Mouse (Mus musculus) forebrain, embryonic 12.5 days (tissue): ENCODE results near the gene Afdn. TPM values are rescaled to one million over a fixed set of nuclear protein-coding genes. Genes with fewer than 3 reads are reported as not detected.

Source experiments
- ATAC-seq: fragments of 200-750 bp; cut with Nextera tagmentation; 2 replicates; pipeline ENCODE4 v1.8.0; 2017; ENCODE audit warnings: moderate TSS enrichment; ENCODE audit not compliant: low FRiP score
- H3K27ac ChIP-seq: fragments of 300-500 bp; sonication (generic); 2 replicates; pipeline ENCODE4 v1.5.1; 2016; ENCODE audit warnings: mild to moderate bottlenecking
- H3K27me3 ChIP-seq: fragments of 300-500 bp; sonication (generic); 2 replicates; pipeline ENCODE4 v1.6.1; 2016; ENCODE audit warnings: mild to moderate bottlenecking
- H3K36me3 ChIP-seq: fragments of 300-500 bp; sonication (generic); replicated peaks from 2 replicates; pipeline ENCODE4 v1.6.1; 2016; ENCODE audit warnings: mild to moderate bottlenecking
- H3K4me1 ChIP-seq: fragments of 300-500 bp; sonication (generic); 2 replicates; pipeline ENCODE4 v1.6.1; 2016
- H3K4me2 ChIP-seq: fragments of 300-500 bp; sonication (generic); 2 replicates; pipeline ENCODE4 v1.6.1; 2016; ENCODE audit warnings: mild to moderate bottlenecking, moderate library complexity
- H3K4me3 ChIP-seq: fragments of 300-500 bp; sonication (generic); replicated peaks from 2 replicates; pipeline ENCODE4 v1.5.1; 2016; ENCODE audit warnings: mild to moderate bottlenecking
- H3K9ac ChIP-seq: fragments of 300-500 bp; sonication (generic); 2 replicates; pipeline ENCODE4 v1.6.1; 2016; ENCODE audit warnings: mild to moderate bottlenecking
- H3K9me3 ChIP-seq: fragments of 300-500 bp; sonication (generic); 2 replicates; pipeline ENCODE4 v1.6.1; 2016
- WGBS: fragments of 180-500 bp; shearing (Covaris S2); methylation state at CpG from one replicate; pipeline ENCODE4 v1.1.7; 2016; 5-methylcytosine and 5-hydroxymethylcytosine counted together
- polyA plus RNA-seq: library from polyadenylated mRNA; unstranded; fragments of >200 nt; fragmentation: Nextera tagmentation; extraction: Ambion mirVana; gene quantifications from 2 replicates; pipeline ENCODE4 v1.2.1, GENCODE M21; 2016

Gene Afdn
- polyA plus RNA-seq, 1 experiment from 2014 or later = 182 TPM

DNA sequence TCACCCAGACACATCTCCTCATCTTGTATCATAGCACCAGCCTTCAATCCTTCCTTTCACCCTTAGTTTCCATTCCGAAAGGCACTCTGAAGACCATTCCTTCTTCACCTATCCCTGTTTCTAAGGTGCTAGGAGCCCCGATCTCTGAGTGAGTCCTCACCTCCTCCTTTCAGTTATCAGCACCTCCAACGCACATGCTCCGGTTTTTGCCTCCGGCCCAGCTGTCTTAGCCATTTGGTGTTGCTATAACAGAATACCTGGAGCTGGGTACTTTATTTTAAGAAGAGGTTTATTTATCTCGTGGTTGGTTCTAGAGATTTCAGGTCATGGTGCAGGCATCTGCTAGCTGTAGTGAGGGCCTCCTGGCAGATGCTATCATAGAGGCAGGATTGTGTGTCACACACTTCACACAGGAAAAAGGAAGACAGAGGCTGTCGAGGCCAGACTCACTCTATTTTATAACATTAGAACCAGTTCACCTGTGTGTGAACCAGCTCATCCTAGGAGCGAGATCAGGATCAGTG is 33.4 kb upstream of the Afdn start:
- no peak for ATAC-seq
- 91% methylated on average over 8 of the region's 8 CpGs for whole genome bisulfite sequencing
- no peaks in the 10 kb centered on the region for H3K36me3 ChIP-seq
- H3K9ac ChIP-seq = no peak overlapping the region
- H3K9me3 ChIP-seq = no peaks in the 10 kb centered on the region
- no peak overlapping the region for H3K4me3 ChIP-seq
- no peak overlapping the region for H3K27ac ChIP-seq
- no peaks in the 10 kb centered on the region for H3K27me3 ChIP-seq
- peaks cover 19% of the 10 kb centered on the region for H3K4me1 ChIP-seq
- no peak overlapping the region for H3K4me2 ChIP-seq

DNA sequence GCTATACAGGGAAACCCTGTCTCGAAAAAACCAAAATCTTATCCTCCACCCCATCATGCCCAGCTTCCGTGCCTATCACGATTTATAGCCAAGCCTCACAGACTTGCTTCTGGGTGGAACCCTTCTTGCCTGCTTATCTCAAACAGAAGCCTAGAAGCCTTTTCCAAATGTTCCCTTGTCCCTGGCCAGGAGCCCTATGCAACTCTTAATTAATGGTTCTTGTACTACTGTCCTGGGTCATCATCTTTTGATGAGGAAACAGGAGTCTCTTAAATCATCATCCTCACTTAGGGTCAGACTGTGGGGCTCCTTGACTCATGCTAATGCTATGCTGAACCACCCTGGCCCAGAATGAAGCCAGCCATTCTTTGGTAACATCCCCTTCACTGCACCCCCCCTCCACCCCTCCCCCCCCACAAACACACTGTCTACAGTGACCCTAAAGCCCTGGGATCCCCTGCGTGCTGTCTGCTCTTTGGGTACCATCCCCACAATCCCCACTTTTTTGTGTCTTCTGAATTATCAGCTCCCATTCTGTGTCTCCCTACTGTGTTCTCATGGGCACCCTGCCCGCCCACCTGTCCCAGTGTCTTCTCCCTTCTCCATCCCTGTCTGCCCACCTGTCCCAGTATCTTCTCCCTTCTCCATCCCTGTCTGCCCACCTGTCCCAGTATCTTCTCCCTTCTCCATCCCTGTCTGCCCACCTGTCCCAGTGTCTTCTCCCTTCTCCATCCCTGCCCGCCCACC is 29.2 kb upstream of the Afdn start:
- Histone ChIP-seq H3K27me3 (no peaks in the 10 kb centered on the region), H3K27ac (no peak overlapping the region), H3K4me1 (no peaks in the 10 kb centered on the region), H3K9ac (no peak overlapping the region), H3K4me2 (no peak overlapping the region), H3K4me3 (no peak overlapping the region), H3K36me3 (no peaks in the 10 kb centered on the region), H3K9me3 (no peaks in the 10 kb centered on the region)
- WGBS = 97% methylated on average over 6 of the region's 6 CpGs
- ATAC-seq = no peak

DNA sequence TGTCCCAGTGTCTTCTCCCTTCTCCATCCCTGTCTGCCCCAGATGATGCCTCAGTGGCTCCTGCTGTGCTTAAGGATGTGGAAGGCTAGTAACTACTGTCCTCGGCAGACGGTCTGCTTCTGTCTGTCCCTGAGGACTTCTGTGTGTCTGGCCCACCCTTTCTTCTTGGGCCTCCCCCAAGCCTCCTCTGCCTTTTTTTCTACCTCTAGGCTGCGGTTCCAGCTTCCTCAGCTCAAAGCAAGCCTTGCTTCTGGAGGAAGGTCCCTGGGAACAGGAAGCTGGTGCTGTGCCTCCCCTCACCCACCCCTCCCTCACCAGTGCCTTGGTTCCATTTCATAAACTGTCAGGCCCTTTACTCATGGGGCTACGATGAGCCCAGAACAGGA is 28.6 kb upstream of the Afdn start:
- Histone ChIP-seq H3K9me3 (no peaks in the 10 kb centered on the region), H3K4me1 (no peaks in the 10 kb centered on the region), H3K27ac (no peak overlapping the region), H3K4me2 (no peak overlapping the region), H3K27me3 (no peaks in the 10 kb centered on the region), H3K4me3 (no peak overlapping the region), H3K36me3 (no peaks in the 10 kb centered on the region), H3K9ac (no peak overlapping the region)
- WGBS = 75% methylated on average over 4 of the region's 4 CpGs
- ATAC-seq = no peak

DNA sequence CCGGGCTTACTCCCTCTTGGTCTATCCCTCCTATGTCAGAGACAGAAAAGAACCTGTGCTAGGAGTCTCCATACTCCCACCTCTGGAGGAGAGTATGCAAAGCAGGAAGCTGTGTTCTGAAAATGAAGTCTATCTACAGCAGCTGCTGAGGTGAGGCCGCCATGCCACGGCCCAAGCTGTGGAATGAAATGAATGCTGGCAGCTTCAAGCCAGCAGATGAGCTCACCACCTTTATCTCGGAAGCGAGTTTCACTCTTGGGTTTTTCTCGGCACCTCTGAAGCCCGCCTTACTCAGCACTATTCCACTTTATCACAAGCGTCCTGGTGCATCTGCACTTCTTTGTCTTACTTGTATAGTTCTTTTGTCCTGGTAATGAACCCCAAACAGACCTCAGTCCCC is 27.7 kb upstream of the Afdn start:
- Histone ChIP-seq H3K9me3 (no peaks in the 10 kb centered on the region), H3K27ac (no peak overlapping the region), H3K9ac (no peak overlapping the region), H3K36me3 (no peaks in the 10 kb centered on the region), H3K4me1 (peaks cover 5% of the 10 kb centered on the region), H3K4me2 (no peak overlapping the region), H3K4me3 (no peak overlapping the region), H3K27me3 (no peaks in the 10 kb centered on the region)
- 58% methylated on average over 8 of the region's 8 CpGs for WGBS
- ATAC-seq = no peak

DNA sequence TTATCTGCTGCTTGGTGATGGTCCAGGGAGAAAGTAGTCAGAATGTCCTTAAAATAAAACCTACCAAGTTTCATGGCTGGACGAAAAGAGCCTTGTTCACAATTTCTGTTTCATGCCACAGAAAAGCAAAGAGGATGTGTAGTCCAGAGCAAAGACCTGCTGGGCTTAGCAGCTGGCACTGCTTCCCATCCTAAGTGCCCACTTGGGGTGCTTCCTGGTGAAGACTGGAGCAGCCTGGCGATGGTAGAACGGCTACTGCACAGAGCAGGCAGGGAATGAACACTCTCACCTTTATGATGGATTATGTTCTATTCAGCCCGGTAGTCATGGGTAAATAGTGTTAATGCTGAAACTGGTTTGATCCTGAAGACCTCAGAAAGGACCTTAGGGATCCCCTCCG is 26.4 kb upstream of the Afdn start:
- no peaks in the 10 kb centered on the region for H3K9me3 ChIP-seq
- H3K36me3 ChIP-seq = no peaks in the 10 kb centered on the region
- no peak for ATAC-seq
- H3K27me3 ChIP-seq = no peaks in the 10 kb centered on the region
- no peak overlapping the region for H3K27ac ChIP-seq
- H3K4me1 ChIP-seq = peaks cover 8% of the 10 kb centered on the region
- H3K4me2 ChIP-seq = no peak overlapping the region
- 92% methylated on average over 5 of the region's 5 CpGs for WGBS
- no peak overlapping the region for H3K9ac ChIP-seq
- no peak overlapping the region for H3K4me3 ChIP-seq

DNA sequence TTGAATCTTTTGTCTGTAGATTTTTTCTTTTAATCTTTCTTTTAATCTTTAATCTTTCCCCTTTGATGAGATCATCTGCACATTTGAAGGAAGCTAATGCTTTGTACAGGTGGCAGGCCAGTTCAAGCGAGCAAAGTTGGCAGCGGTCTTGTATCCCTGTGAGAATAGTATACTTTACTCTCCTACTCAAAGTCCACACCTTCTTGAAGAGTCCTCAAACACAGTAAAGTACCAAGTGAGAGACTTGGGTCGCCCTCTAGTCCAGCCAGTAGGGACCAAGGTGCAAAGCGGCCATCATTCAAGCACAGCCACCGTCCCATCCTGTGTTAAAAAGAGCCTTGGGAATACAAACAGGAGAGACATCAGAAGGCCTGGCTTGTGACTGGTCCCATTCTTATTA is 25.3 kb upstream of the Afdn start:
- WGBS = 82% methylated on average over 5 of the region's 5 CpGs
- H3K9me3 ChIP-seq = no peaks in the 10 kb centered on the region
- ATAC-seq = no peak

DNA sequence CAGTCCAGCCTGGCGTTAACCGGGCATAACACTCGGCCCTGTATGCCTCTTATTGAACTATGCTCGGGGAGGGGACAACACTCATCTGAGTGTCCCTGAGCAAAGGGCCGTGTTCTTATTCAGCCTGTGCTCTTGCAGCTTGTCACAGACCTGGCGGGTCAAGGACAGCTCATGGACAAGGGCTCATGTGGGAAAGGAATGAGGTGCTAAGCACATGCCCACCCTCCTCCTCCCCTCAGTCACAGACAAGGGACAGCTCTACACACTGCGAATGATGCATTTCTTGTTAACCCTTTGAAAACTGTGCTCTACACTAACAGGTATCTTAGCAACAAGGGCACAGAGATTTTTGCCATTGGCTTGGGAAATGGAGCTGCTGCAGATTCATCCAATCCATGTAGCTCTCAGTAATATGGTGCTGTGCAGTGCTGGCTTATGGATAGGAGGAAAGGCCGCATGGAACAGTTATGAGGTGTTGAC is 24.5 kb upstream of the Afdn start:
- Histone ChIP-seq H3K27me3 (no peaks in the 10 kb centered on the region), H3K36me3 (no peaks in the 10 kb centered on the region), H3K9ac (no peak overlapping the region), H3K4me2 (no peak overlapping the region), H3K9me3 (no peaks in the 10 kb centered on the region), H3K4me3 (no peak overlapping the region), H3K27ac (no peak overlapping the region), H3K4me1 (peaks cover 8% of the 10 kb centered on the region)
- WGBS = 72% methylated on average over 8 of the region's 8 CpGs
- ATAC-seq = peak; percentile 48; the same call in 1 of the 2 replicates

More for the DNA sequence above, 25.3 kb upstream of the Afdn start:
- Histone ChIP-seq H3K27me3 (no peaks in the 10 kb centered on the region), H3K4me3 (no peak overlapping the region), H3K4me2 (no peak overlapping the region), H3K36me3 (no peaks in the 10 kb centered on the region), H3K4me1 (peaks cover 8% of the 10 kb centered on the region), H3K9ac (no peak overlapping the region), H3K27ac (no peak overlapping the region)

DNA sequence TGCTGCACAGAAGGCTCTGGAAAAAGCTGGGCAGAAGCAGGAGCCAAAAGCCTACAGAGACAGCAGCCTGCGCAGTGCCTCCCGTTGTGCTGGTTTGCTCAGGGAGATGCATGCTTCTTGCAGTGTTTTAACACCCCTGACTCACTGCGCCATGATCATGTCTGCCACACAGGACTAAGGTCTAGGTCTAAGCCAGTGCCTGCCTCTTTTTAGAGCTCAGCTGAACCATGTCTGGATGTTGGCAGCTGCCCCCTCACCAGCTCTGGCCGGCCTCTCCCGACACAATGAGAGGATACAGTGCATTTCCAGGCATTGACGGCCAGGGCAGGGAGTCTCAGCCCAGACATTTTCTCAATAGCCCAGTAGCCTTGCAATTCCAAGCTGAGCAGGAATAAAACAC is 23.0 kb upstream of the Afdn start:
- no peak for ATAC-seq
- H3K9ac ChIP-seq = no peak overlapping the region
- no peaks in the 10 kb centered on the region for H3K36me3 ChIP-seq
- H3K27ac ChIP-seq = 0 out of 2 replicates have a peak overlapping the region, but pooled peaks have one; percentile 3
- WGBS = 73% methylated on average over 6 of the region's 6 CpGs
- H3K4me2 ChIP-seq = no peak overlapping the region
- no peaks in the 10 kb centered on the region for H3K9me3 ChIP-seq
- H3K27me3 ChIP-seq = no peaks in the 10 kb centered on the region
- H3K4me1 ChIP-seq = peaks cover 8% of the 10 kb centered on the region
- H3K4me3 ChIP-seq = no peak overlapping the region

DNA sequence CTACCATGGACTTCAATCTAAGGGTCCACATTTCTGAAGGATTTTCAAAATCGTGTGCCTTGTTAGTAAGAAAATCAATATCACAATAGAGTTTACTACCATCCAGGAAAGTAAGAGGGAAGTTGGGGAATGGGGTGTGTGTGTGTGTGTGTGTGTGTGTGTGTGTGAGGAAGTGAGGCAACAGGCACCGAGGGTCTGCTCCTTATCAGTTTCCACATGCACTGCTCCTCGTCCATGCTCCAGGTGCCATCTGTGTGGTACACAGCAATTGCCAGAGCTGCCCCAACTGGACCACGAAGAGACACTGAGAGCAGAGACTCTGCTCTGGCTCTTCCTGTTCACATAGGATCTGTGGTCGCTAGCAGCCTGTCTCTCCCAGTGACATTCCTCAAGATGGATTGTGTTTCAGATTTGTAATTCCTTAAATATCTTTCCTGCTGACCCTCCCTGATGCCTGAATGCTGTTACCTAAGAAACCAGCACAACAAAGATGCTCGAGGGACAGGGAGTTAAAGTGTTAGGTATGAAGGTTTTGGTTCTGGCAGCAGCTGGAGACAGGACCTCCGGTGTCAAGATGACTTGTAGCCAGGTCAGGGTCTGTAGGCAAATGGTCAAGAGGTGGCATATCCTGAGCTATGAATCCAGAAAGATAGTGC is 22.1 kb upstream of the Afdn start:
- H3K9me3 ChIP-seq = no peaks in the 10 kb centered on the region
- no peak overlapping the region for H3K4me3 ChIP-seq
- peaks cover 13% of the 10 kb centered on the region for H3K4me1 ChIP-seq
- H3K27me3 ChIP-seq = no peaks in the 10 kb centered on the region
- no peak overlapping the region for H3K4me2 ChIP-seq
- no peak for ATAC-seq
- 71% methylated on average over 7 of the region's 7 CpGs for WGBS
- H3K9ac ChIP-seq = no peak overlapping the region
- H3K27ac ChIP-seq = no peak overlapping the region
- no peaks in the 10 kb centered on the region for H3K36me3 ChIP-seq

DNA sequence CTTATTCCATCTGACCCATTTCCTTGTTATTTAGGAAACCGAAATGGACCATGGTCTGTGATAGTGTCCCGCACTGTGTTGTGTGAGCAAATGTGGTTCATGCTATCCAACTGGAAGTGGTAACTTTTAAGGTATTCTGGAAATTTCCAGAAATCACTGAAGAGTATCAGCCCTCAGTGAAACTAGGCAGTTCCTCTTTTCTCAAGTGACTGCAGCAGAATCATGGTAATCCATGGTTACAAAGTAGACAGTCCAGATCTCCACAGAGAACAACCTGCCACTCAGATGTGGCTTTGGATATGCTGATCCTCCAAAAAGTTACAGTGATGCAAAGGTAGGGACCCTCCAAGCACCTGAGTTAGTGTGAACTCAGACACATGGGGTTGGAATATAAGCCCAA is 21.4 kb upstream of the Afdn start:
- no peak overlapping the region for H3K9ac ChIP-seq
- no peak overlapping the region for H3K27ac ChIP-seq
- no peaks in the 10 kb centered on the region for H3K9me3 ChIP-seq
- 92% methylated on average over 2 of the region's 2 CpGs for WGBS
- peaks cover 19% of the 10 kb centered on the region for H3K4me1 ChIP-seq
- ATAC-seq = no peak
- no peak overlapping the region for H3K4me3 ChIP-seq
- H3K36me3 ChIP-seq = no peaks in the 10 kb centered on the region
- no peaks in the 10 kb centered on the region for H3K27me3 ChIP-seq
- H3K4me2 ChIP-seq = no peak overlapping the region

DNA sequence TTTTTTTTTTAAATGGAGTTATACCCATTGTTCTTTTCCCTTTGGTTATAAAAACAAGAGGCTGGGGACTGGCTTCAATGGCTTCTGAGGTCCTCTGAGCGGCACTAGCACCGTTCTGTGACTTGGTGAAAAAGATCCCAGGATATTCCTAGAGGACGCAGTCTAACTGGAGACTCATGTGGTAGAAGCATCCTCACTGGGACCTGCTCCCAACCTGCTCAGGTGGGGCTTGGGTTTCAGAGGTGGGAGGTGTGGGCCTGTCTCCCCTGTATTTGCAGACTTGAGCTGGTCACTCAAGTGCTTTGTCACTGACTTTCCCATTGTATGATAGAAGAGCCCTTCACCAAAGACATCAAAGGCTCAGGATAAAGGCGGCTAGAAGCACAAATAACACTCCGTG is 20.4 kb upstream of the Afdn start:
- no peak for ATAC-seq
- H3K4me1 ChIP-seq = peaks cover 22% of the 10 kb centered on the region
- 76% methylated on average over 5 of the region's 5 CpGs for WGBS
- no peak overlapping the region for H3K4me2 ChIP-seq
- H3K27ac ChIP-seq = no peak overlapping the region
- no peaks in the 10 kb centered on the region for H3K27me3 ChIP-seq
- H3K9me3 ChIP-seq = no peaks in the 10 kb centered on the region
- no peak overlapping the region for H3K9ac ChIP-seq
- H3K36me3 ChIP-seq = no peaks in the 10 kb centered on the region
- H3K4me3 ChIP-seq = no peak overlapping the region

DNA sequence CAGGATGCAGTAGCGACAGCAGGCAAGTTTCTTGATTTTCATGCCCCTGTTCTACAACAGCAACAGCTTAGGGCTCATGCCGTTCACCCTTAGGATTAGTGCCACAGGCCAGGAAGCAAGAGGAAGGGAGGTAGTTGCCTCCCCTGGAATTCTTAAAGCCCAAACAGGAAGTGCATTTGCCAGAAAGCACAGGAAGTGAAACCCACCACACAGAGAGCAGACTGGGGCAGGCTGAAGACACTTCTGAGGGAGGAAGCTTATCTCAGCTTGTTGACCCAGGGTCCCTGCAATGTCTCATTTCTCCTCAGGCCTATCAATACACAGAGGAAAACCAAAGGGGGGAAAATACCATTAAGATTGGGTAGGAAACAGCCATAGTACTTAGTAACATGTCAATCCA is 19.5 kb upstream of the Afdn start:
- 57% methylated on average over 2 of the region's 2 CpGs for WGBS
- Histone ChIP-seq H3K4me3 (no peak overlapping the region), H3K9me3 (no peaks in the 10 kb centered on the region), H3K27ac (no peak overlapping the region), H3K27me3 (no peaks in the 10 kb centered on the region), H3K4me2 (no peak overlapping the region), H3K9ac (no peak overlapping the region), H3K36me3 (no peaks in the 10 kb centered on the region), H3K4me1 (peaks cover 29% of the 10 kb centered on the region)
- no peak for ATAC-seq

DNA sequence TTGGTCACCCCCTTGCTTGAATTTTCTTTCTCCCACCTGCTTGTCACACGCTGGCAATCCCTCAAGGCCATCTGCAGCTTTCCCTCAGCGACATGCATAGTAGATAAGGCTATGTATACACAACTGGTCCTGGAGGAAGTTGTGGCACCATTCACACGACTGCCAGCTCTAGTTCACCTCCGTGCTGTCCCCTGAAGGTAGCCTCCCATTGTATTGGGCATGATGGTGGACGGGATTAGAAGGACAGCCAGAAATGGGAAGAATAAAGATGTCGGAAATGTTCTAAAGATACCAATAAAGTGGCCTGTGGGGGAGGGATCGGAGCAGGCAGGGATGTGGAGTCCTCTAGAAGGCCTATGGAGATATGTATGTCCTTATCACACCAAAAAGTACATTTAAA is 18.7 kb upstream of the Afdn start:
- no peak overlapping the region for H3K4me3 ChIP-seq
- 86% methylated on average over 7 of the region's 7 CpGs for WGBS

More for the DNA sequence above, 18.7 kb upstream of the Afdn start:
- ATAC-seq = no peak
- peaks cover 29% of the 10 kb centered on the region for H3K4me1 ChIP-seq
- H3K9ac ChIP-seq = no peak overlapping the region
- no peak overlapping the region for H3K4me2 ChIP-seq
- no peaks in the 10 kb centered on the region for H3K27me3 ChIP-seq
- H3K27ac ChIP-seq = no peak overlapping the region
- no peaks in the 10 kb centered on the region for H3K36me3 ChIP-seq
- H3K9me3 ChIP-seq = no peaks in the 10 kb centered on the region
